Mouse (Mus musculus): ENCODE results near the gene I830077J02Rik. TPM values are rescaled to one million over a fixed set of nuclear protein-coding genes. Genes with fewer than 3 reads are reported as not detected.
A peak's percentile ranks its signal among the peaks of the same experiment; 100 is the strongest.

The I830077J02Rik gene
- 2.6 and 3.7 TPM in 2 replicates for polyA plus RNA-seq (2012; rRNA removed)

GRCm38 (mm10) chr3:105932240-105933071 lies at the start of gene I830077J02Rik:
Gene I830077J02Rik, minus strand, starts transcription at chr3:105932664.
- Histone ChIP-seq H3K27me3 (ENCODE audit: control insufficient read depth, insufficient read depth, low read length) (no peaks in the 10 kb centered on the region), H3K4me1 (replicated peaks; ENCODE audit: control insufficient read depth, insufficient read depth, low read length) (peaks cover 8% of the 10 kb centered on the region), H3K4me3 (ENCODE audit: control insufficient read depth, insufficient read depth, low read length) (no peak within 1 kb of the TSS), H3K36me3 (ENCODE audit: control insufficient read depth, insufficient read depth, low read length) (peaks cover 3% of the 10 kb centered on the region; the same call in 1 of the 2 replicates), H3K27ac (ENCODE audit: control insufficient read depth, insufficient read depth, low read length) (0 out of 2 replicates have a peak within 1 kb of the TSS, but pooled peaks have one; percentile 1)
- no peak for DNase-seq
- TF ChIP-seq POLR2A (IDR thresholded peaks at IDR 0.05; ENCODE audit: control insufficient read depth, extremely low read depth, insufficient read depth, low read length, poor library complexity), result no peak
- TF ChIP-seq CTCF (IDR thresholded peaks at IDR 0.05; ENCODE audit: borderline replicate concordance, control insufficient read depth, extremely low read depth, insufficient read depth, low read length, poor library complexity), result no peak
- 17% methylated on average over 8 of the region's 8 CpGs for WGBS

GRCm38 (mm10) chr3:105974174-105974573 lies 41.7 kb upstream of the I830077J02Rik start:
- DNase-seq, result no peak
- no peak overlapping the region for H3K27ac ChIP-seq (ENCODE audit: control insufficient read depth, insufficient read depth, low read length)
- 88% methylated on average over 2 of the region's 2 CpGs for WGBS
- TF ChIP-seq CTCF (IDR thresholded peaks at IDR 0.05; ENCODE audit: borderline replicate concordance, control insufficient read depth, extremely low read depth, insufficient read depth, low read length, poor library complexity) (no peak), POLR2A (IDR thresholded peaks at IDR 0.05; ENCODE audit: control insufficient read depth, extremely low read depth, insufficient read depth, low read length, poor library complexity) (no peak)
- no peaks in the 10 kb centered on the region for H3K4me1 ChIP-seq (replicated peaks; ENCODE audit: control insufficient read depth, insufficient read depth, low read length)
- peaks cover 4% of the 10 kb centered on the region for H3K36me3 ChIP-seq (ENCODE audit: control insufficient read depth, insufficient read depth, low read length)
- no peaks in the 10 kb centered on the region for H3K27me3 ChIP-seq (ENCODE audit: control insufficient read depth, insufficient read depth, low read length)
- H3K4me3 ChIP-seq (ENCODE audit: control insufficient read depth, insufficient read depth, low read length), result no peak overlapping the region

- Histone ChIP-seq H3K27ac (ENCODE audit: control insufficient read depth, insufficient read depth, low read length) (no peak within 1 kb of the TSS), H3K27me3 (ENCODE audit: control insufficient read depth, insufficient read depth, low read length) (no peaks in the 10 kb centered on the region), H3K4me3 (ENCODE audit: control insufficient read depth, insufficient read depth, low read length) (no peak within 1 kb of the TSS), H3K36me3 (ENCODE audit: control insufficient read depth, insufficient read depth, low read length) (peaks cover 8% of the 10 kb centered on the region), H3K4me1 (replicated peaks; ENCODE audit: control insufficient read depth, insufficient read depth, low read length) (no peaks in the 10 kb centered on the region)
- TF ChIP-seq CTCF (IDR thresholded peaks at IDR 0.05; ENCODE audit: borderline replicate concordance, control insufficient read depth, extremely low read depth, insufficient read depth, low read length, poor library complexity) (no peak), POLR2A (IDR thresholded peaks at IDR 0.05; ENCODE audit: control insufficient read depth, extremely low read depth, insufficient read depth, low read length, poor library complexity) (no peak)
- no peak for DNase-seq
- 94% methylated on average over 3 of the region's 3 CpGs for WGBS
Measured at GRCm38 (mm10) chr3:105973411-105973810, 40.9 kb upstream of the I830077J02Rik start, which contains the start of gene Ovgp1. Gene Ovgp1, plus strand, starts transcription at chr3:105973711.

DNA sequence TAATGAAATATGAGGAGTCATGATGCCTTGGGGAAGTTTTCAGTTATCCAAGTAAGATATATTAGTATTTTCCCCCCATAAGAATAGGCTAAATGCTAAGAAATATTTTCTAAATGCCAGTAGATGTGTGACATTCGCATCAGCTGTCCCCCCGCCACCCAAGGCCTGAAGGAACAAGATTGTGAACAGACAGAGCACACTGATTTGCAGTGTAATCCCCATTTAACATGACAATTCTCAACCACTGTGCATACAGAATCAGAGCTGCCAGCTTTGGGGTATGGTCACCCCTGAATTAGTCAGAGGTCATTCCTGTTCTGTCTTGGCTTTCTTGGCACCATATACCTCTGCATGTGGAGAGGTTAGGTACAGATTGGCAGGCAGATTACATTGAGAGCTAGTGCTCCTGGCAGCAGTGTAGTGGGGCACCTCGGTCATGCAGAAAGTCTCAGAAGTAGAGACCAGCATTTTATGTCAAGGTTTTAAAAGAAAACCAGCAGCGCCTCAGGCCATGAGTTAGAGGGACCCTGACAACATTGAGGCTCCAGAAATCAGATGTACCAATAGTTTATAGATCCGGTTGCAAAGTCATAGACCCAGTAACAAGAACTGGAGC lies 39.5 kb upstream of the I830077J02Rik start:
- 95% methylated on average over 5 of the region's 5 CpGs for WGBS
- no peaks in the 10 kb centered on the region for H3K27me3 ChIP-seq (ENCODE audit: control insufficient read depth, insufficient read depth, low read length)
- no peak for DNase-seq
- no peak overlapping the region for H3K27ac ChIP-seq (ENCODE audit: control insufficient read depth, insufficient read depth, low read length)
- H3K36me3 ChIP-seq (ENCODE audit: control insufficient read depth, insufficient read depth, low read length), result peaks cover 15% of the 10 kb centered on the region
- no peak overlapping the region for H3K4me3 ChIP-seq (ENCODE audit: control insufficient read depth, insufficient read depth, low read length)
- TF ChIP-seq CTCF (IDR thresholded peaks at IDR 0.05; ENCODE audit: borderline replicate concordance, control insufficient read depth, extremely low read depth, insufficient read depth, low read length, poor library complexity), result no peak
- TF ChIP-seq POLR2A (IDR thresholded peaks at IDR 0.05; ENCODE audit: control insufficient read depth, extremely low read depth, insufficient read depth, low read length, poor library complexity), result no peak
- H3K4me1 ChIP-seq (replicated peaks; ENCODE audit: control insufficient read depth, insufficient read depth, low read length), result no peaks in the 10 kb centered on the region

DNA sequence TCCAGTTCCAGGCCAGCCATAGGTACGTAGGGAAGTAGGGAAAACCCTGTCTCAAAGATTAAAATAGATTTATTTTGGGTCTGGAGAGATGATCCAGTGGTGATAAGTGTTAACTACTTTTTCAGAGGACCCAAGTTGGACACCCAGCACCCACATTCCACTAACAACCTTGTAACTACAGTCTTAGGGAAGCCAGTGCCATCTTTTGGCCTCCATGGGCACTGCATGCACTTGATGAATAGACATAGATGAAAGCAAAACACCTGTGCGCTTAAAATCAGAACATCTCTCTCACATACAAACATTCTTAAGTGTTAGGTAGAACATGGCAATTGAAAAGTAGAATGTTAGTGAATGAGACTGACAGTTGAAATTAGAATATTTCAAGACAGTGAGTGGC lies 28.2 kb upstream of the I830077J02Rik start:
- no peak overlapping the region for H3K4me3 ChIP-seq (ENCODE audit: control insufficient read depth, insufficient read depth, low read length)
- H3K27ac ChIP-seq (ENCODE audit: control insufficient read depth, insufficient read depth, low read length), result no peak overlapping the region
- H3K27me3 ChIP-seq (ENCODE audit: control insufficient read depth, insufficient read depth, low read length), result no peaks in the 10 kb centered on the region
- WGBS, result 95% methylated on average over 2 of the region's 2 CpGs
- no peak for TF ChIP-seq POLR2A (IDR thresholded peaks at IDR 0.05; ENCODE audit: control insufficient read depth, extremely low read depth, insufficient read depth, low read length, poor library complexity)
- peaks cover 26% of the 10 kb centered on the region for H3K36me3 ChIP-seq (ENCODE audit: control insufficient read depth, insufficient read depth, low read length)
- peaks cover 7% of the 10 kb centered on the region for H3K4me1 ChIP-seq (replicated peaks; ENCODE audit: control insufficient read depth, insufficient read depth, low read length)
- DNase-seq, result peak; percentile 23

DNA sequence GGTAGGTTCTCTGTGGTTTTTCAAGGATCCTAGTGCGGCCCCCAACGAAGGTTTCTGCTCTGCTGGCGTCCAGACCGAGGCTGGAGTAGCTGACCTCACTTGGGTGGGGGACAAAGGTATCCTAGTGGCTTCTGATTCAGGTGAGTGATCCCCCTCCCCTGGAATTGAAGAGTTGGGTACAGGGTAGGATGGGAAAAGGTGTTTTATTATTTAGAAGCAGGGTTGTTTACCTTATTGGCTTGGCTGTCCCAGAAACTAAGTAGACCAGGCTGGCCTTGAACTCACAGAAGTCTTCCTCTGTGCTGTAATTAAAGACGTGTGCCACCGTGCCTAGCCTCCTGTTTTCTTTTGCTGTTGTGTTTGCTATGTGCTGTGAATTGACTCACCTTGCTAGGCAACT lies 27.5 kb upstream of the I830077J02Rik start, which contains the start of gene Atp5f1:
Gene Atp5f1 (minus strand): TSS at position 101 of the 400 bp plus-strand sequence.
- peak within 1 kb of the TSS; percentile 80 for H3K4me3 ChIP-seq (ENCODE audit: control insufficient read depth, insufficient read depth, low read length)
- H3K27me3 ChIP-seq (ENCODE audit: control insufficient read depth, insufficient read depth, low read length), result no peaks in the 10 kb centered on the region
- H3K4me1 ChIP-seq (replicated peaks; ENCODE audit: control insufficient read depth, insufficient read depth, low read length), result peaks cover 7% of the 10 kb centered on the region
- DNase-seq, result no peak
- 18% methylated on average over 6 of the region's 6 CpGs for whole genome bisulfite sequencing
- H3K36me3 ChIP-seq (ENCODE audit: control insufficient read depth, insufficient read depth, low read length), result peaks cover 22% of the 10 kb centered on the region
- TF ChIP-seq POLR2A (IDR thresholded peaks at IDR 0.05; ENCODE audit: control insufficient read depth, extremely low read depth, insufficient read depth, low read length, poor library complexity) (no peak), CTCF (IDR thresholded peaks at IDR 0.05; ENCODE audit: borderline replicate concordance, control insufficient read depth, extremely low read depth, insufficient read depth, low read length, poor library complexity) (no peak)
- peak within 1 kb of the TSS; percentile 69 for H3K27ac ChIP-seq (ENCODE audit: control insufficient read depth, insufficient read depth, low read length)
